Mouse (Mus musculus) ES-CJ7 (cell line): Measurements from ENCODE around the gene Scaf1.

ENCODE experiments used
- DNase-seq: peaks from one replicate; pipeline ENCODE4 v3.0.0; 2011; ENCODE audit warnings: low read depth, low spot score

Scaf1 gene

DNA sequence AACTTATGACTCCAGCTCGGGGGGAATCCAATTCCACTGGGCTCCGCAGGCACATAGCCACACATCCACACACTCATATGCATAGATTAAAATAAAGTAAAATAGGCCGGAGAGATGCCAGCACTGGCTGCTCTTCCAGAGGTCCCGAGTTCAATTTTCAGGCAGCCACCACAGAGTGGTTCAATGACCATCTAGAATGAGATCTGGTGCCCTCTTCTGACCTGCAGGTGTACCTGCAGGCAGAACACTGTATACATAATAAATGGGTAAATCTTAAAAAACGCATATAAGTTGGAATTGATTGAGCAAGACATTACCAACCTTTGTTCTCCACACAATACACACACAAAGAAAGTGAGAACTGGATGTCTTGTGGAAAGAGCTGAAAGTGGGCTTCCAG, 60.5 kb downstream of the Scaf1 start:
- peak; percentile 48 for DNase-seq

DNA sequence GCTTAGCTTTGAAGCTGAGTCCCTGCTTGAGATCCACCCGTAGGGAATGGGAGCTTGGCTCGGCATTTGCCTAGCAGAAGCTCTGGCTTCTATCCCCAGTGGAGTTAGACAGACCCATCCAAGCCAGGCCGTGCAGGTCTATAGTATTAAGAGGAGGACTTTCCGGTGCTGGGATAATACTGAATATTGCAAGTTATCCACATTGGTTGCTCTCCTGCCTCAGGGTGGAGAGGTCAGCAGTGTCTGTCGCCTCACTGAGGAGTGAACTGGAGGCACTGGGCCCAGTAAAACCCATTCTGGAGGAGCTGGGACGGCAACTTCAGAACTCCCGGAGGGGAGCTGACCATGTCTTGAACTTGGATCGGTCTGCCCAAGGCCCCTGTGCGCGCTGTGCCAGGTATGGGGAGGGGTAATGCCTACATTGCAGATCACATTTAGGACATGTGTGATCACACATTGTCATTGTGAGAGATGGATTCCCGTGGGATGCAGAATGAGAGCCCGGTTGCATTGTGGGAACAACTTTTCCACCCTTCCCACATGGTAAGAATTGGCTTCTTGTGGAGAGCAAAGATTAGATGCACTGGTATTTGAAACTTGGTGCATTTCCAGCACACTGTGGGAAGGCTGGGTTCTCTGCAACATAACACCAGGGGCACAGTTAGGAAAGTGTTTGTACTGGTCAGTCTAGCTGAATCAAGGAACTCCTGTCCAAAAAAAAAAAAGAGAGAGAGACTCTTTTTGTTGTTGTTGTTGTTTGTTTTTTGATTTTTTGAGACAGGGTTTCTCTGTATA, 61.9 kb downstream of the Scaf1 start:
- DNase-seq = no peak

DNA sequence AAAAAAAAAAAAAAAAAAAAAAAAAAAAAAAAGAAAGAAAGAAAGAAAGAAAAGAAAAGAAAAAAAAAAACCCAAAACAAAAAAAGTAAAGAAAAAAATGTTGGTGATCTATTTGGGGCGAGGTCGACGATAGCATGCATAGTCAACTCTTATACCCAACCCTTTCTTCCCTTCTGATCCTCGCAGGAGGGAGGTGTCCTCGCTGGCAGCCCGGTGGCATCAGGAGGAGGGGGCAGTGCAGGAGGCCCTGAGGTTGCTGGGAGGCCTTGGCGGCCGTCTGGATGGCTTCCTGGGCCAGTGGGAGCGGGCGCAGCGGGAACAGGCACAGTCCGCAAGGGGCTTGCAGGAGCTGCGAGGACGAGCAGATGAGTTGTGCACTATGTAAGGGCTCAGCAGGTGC, 62.6 kb downstream of the Scaf1 start:
- peak; percentile 13 for DNase-seq
